Mouse (Mus musculus) myocyte (in vitro differentiated cells): Measurements from ENCODE around the gene Mfap2. TPM values are rescaled to one million over a fixed set of nuclear protein-coding genes. Genes with fewer than 3 reads are reported as not detected.

ENCODE experiments used
- H3K27me3 ChIP-seq: one replicate; pipeline ENCODE4 v1.6.1; 2011; ENCODE audit not compliant: control insufficient read depth, insufficient read depth, insufficient read length
- H3K36me3 ChIP-seq: one replicate; pipeline ENCODE4 v1.6.1; 2011; ENCODE audit not compliant: control insufficient read depth, insufficient read depth
- H3K4me2 ChIP-seq: one replicate; pipeline ENCODE4 v1.6.1; 2011; ENCODE audit warnings: low read depth, control low read depth
- H3K4me3 ChIP-seq: one replicate; pipeline ENCODE4 v1.5.1; 2011; ENCODE audit warnings: mild to moderate bottlenecking, control low read depth, moderate library complexity
- H3K79me2 ChIP-seq: one replicate; pipeline ENCODE4 v1.6.1; 2011; ENCODE audit not compliant: control insufficient read depth, insufficient read depth
- H3ac ChIP-seq: one replicate; pipeline ENCODE4 v1.6.1; 2011; ENCODE audit not compliant: control insufficient read depth, insufficient read length
- CEBPB ChIP-seq: IDR thresholded peaks from 2 replicates; pipeline ENCODE4 v1.6.1; 2011; ENCODE audit warnings: mild to moderate bottlenecking, moderate library complexity; ENCODE audit not compliant: poor library complexity, insufficient read depth, severe bottlenecking
- E2F4 ChIP-seq: IDR thresholded peaks from one replicate; pipeline ENCODE4 v1.6.1; 2011; ENCODE audit warnings: mild to moderate bottlenecking, control low read depth, moderate library complexity; ENCODE audit not compliant: insufficient read depth
- MAX ChIP-seq: IDR thresholded peaks from one replicate; pipeline ENCODE4 v1.6.1; 2011; ENCODE audit warnings: low read depth, mild to moderate bottlenecking, control low read depth
- MYOD1 ChIP-seq, 3 experiments: IDR thresholded peaks; one replicate each; pipeline ENCODE4 v1.6.1; 2011; ENCODE audit warnings: control low read depth in 2 of 3, low read depth in 2 of 3, mild to moderate bottlenecking in 2 of 3, moderate library complexity in 1 of 3; ENCODE audit not compliant: insufficient read length in 2 of 3, control insufficient read depth in 1 of 3
- MYOG ChIP-seq, 3 experiments: IDR thresholded peaks; one replicate each; pipeline ENCODE4 v1.6.1; 2011; ENCODE audit warnings: control low read depth in 2 of 3, low read depth in 2 of 3, mild to moderate bottlenecking in 2 of 3; ENCODE audit not compliant: insufficient read length in 2 of 3, control insufficient read depth in 1 of 3, insufficient read depth in 1 of 3
- POLR2A ChIP-seq: IDR thresholded peaks from one replicate; pipeline ENCODE4 v1.6.1; 2011; ENCODE audit warnings: low read depth, mild to moderate bottlenecking, control low read depth, moderate library complexity; ENCODE audit not compliant: insufficient read length
- POLR2AphosphoS2 ChIP-seq: IDR thresholded peaks from one replicate; pipeline ENCODE4 v1.6.1; 2011; ENCODE audit warnings: low read depth, control low read depth; ENCODE audit not compliant: insufficient read length
- REST ChIP-seq: IDR thresholded peaks from one replicate; pipeline ENCODE4 v1.6.1; 2011; ENCODE audit warnings: mild to moderate bottlenecking, control low read depth, moderate library complexity; ENCODE audit not compliant: insufficient read depth, insufficient read length
- SRF ChIP-seq: IDR thresholded peaks from one replicate; pipeline ENCODE4 v1.6.1; 2011; ENCODE audit warnings: low read depth; ENCODE audit not compliant: control insufficient read depth, insufficient read length
- TCF12 ChIP-seq: IDR thresholded peaks from one replicate; pipeline ENCODE4 v1.6.1; 2011; ENCODE audit warnings: mild to moderate bottlenecking, control low read depth; ENCODE audit not compliant: poor library complexity, insufficient read depth, severe bottlenecking
- TCF3 ChIP-seq: IDR thresholded peaks from one replicate; pipeline ENCODE4 v1.6.1; 2011; ENCODE audit warnings: low read depth, control low read depth; ENCODE audit not compliant: insufficient read length
- USF1 ChIP-seq: IDR thresholded peaks from one replicate; pipeline ENCODE4 v1.6.1; 2011; ENCODE audit warnings: low read depth, mild to moderate bottlenecking, control low read depth, moderate library complexity
- polyA plus RNA-seq: library from polyadenylated mRNA; unstranded; fragments of >200 nt; fragmentation: generic; extraction: Trizol; gene quantifications from one replicate; pipeline ENCODE4 v1.2.1, GENCODE M21; 2012; ENCODE audit warnings: missing spikeins

The Mfap2 gene
- polyA plus RNA-seq, 1 experiment = 0.53 TPM

DNA sequence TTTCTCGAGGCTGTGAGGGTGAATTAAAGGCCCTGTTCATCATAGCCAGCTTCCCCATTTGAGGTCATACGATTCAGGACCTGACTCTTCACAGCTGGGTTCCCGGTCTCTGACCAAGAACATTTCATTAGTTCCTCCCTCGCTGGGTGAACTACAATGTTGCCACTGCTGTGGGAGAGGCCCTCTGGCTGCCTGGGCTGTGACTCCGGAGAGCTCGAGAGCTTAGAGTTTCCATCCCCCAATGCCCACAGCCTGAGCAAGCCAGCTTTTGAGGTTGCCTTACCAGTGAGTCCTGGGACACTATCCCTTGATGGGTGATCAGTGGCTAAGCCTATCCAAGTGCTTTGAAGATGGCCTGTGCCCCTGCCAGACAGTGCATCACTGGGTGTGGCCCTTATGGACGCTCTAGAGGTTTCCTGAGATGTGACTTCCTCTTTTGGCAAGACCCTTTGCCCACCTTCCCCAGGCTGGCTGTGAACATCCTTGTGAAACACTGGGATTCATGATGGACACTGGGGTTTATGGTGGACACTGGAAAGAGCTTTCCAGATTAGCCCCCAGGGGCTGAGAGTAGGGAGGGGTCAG, 21.4 kb upstream of the Mfap2 start:
- no peak for TF ChIP-seq POLR2AphosphoS2
- no peak for TF ChIP-seq REST
- no peak for TF ChIP-seq TCF12
- TF ChIP-seq MYOD1 (IDR thresholded peaks at IDR 0.05; ENCODE audit: control insufficient read depth in 1 of 3, insufficient read length in 2 of 3, low read depth in 2 of 3) = no peak
- no peak for TF ChIP-seq CEBPB
- TF ChIP-seq SRF = no peak
- no peak for TF ChIP-seq MAX
- no peak for TF ChIP-seq POLR2A
- no peak for TF ChIP-seq USF1
- TF ChIP-seq MYOG (IDR thresholded peaks at IDR 0.05; ENCODE audit: control insufficient read depth in 1 of 3, insufficient read depth in 1 of 3, insufficient read length in 2 of 3, low read depth in 2 of 3) = no peak
- TF ChIP-seq TCF3 = no peak
- no peak for TF ChIP-seq E2F4
- Histone ChIP-seq H3K36me3 (no peaks in the 10 kb centered on the region), H3K79me2 (no peaks in the 10 kb centered on the region), H3K27me3 (peaks cover 8% of the 10 kb centered on the region), H3K4me2 (no peak overlapping the region), H3K4me3 (no peak overlapping the region), H3ac (no peak overlapping the region)

DNA sequence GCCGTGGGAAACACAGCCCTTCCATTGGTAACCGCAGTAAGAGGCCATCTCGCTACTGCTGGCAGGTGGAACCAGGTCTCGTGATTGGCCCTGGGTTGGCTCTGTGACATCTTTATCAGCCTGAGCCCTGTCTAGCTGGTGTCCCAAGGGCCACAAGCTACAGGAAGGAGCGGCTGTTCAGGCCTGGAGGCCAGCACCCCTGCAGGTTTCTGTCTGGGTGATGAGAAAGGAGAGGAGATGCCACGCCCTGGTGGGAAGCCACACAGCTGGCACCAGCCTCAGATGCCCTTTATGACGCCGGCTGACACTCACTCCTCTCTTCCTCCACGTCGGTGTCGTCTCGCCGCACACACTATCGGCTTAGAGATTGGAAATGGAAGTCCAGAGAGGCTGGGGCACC, 20.8 kb upstream of the Mfap2 start:
- Histone ChIP-seq H3K4me2 (no peak overlapping the region), H3ac (no peak overlapping the region), H3K79me2 (no peaks in the 10 kb centered on the region), H3K36me3 (no peaks in the 10 kb centered on the region), H3K4me3 (no peak overlapping the region), H3K27me3 (peaks cover 5% of the 10 kb centered on the region)
- TF ChIP-seq USF1 (no peak), MYOD1 (IDR thresholded peaks at IDR 0.05; ENCODE audit: control insufficient read depth in 1 of 3, insufficient read length in 2 of 3, low read depth in 2 of 3) (peak in 1 of 3 experiments; percentile 15)

DNA sequence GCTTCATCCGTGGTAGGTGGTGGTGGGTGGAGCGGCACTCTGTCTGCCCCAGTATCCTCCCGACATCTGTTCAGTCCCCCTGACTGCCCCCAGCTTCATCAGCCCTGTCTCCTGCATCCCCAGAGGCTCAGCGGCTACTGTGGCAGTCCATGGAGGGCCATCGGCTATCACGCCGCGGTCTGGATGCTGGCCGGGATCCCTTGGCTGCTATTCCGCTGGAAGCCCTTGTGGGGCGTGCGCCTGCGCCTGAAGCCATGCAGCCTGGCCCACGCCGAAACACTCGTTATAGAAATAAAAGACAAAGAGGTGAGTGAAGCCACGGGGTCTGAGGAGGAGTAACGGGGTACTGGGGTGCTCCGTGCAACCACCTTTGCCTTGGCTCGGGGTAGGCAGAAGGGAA, 18.0 kb upstream of the Mfap2 start:
- no peaks in the 10 kb centered on the region for H3K79me2 ChIP-seq
- H3K36me3 ChIP-seq = no peaks in the 10 kb centered on the region
- TF ChIP-seq USF1 (no peak), POLR2A (no peak), CEBPB (no peak), REST (no peak), MYOD1 (IDR thresholded peaks at IDR 0.05; ENCODE audit: control insufficient read depth in 1 of 3, insufficient read length in 2 of 3, low read depth in 2 of 3) (no peak), POLR2AphosphoS2 (no peak), TCF3 (no peak), E2F4 (no peak), MYOG (IDR thresholded peaks at IDR 0.05; ENCODE audit: control insufficient read depth in 1 of 3, insufficient read depth in 1 of 3, insufficient read length in 2 of 3, low read depth in 2 of 3) (no peak), MAX (no peak)
- H3ac ChIP-seq = no peak overlapping the region
- H3K4me3 ChIP-seq = no peak overlapping the region
- no peak overlapping the region for H3K4me2 ChIP-seq
- H3K27me3 ChIP-seq = no peaks in the 10 kb centered on the region

DNA sequence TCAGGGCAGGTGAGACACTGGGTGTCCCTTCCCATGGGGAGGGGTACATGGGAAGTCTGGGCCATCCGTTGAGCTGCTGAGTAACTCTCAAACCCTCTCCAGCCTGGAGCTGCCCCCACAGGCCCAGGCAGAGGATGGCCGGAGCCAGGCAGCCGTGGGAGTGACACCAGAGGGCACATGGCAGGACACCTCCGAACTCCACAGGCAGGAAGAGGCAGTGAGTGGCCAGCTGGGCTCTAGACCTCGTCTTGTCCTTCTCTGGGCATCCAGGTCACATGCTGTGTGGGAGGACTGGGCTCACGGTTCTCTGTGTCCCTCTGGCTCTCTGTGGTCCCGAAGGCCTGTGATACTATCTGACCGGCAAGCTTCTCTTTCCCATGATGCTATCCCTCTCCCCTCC, 16.4 kb upstream of the Mfap2 start:
- no peak overlapping the region for H3K4me2 ChIP-seq
- no peak overlapping the region for H3K4me3 ChIP-seq
- no peaks in the 10 kb centered on the region for H3K79me2 ChIP-seq
- no peak overlapping the region for H3ac ChIP-seq
- TF ChIP-seq TCF3 (no peak), TCF12 (no peak), MYOD1 (IDR thresholded peaks at IDR 0.05; ENCODE audit: control insufficient read depth in 1 of 3, insufficient read length in 2 of 3, low read depth in 2 of 3) (no peak), MAX (no peak)
- H3K36me3 ChIP-seq = no peaks in the 10 kb centered on the region
- no peaks in the 10 kb centered on the region for H3K27me3 ChIP-seq

DNA sequence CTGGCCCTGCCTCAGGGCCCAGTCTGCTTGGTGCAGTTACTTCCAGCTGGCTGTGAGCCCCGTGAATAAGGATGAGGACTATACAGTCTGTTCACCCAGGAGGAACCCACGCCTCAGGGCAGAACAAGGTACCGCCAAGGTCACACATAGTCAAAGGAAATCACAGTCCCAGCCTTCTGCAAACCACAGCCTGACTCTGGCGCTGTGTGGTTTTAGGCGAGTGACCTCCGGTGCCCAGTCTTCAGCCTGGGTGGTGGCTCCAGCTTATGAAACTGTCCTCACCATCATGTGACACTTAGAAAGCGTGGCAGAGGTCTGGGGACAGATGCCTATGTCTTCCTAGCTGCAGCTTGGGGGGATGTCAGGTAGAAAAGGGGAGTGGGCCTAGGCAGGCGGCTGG, 14.4 kb upstream of the Mfap2 start:
- H3K79me2 ChIP-seq = no peaks in the 10 kb centered on the region
- H3K4me3 ChIP-seq = no peak overlapping the region
- H3K27me3 ChIP-seq = no peaks in the 10 kb centered on the region
- H3ac ChIP-seq = no peak overlapping the region
- H3K36me3 ChIP-seq = no peaks in the 10 kb centered on the region
- H3K4me2 ChIP-seq = no peak overlapping the region
- no peak for TF ChIP-seq POLR2AphosphoS2
- no peak for TF ChIP-seq USF1
- TF ChIP-seq CEBPB = no peak
- no peak for TF ChIP-seq MYOD1 (IDR thresholded peaks at IDR 0.05; ENCODE audit: control insufficient read depth in 1 of 3, insufficient read length in 2 of 3, low read depth in 2 of 3)
- TF ChIP-seq TCF12 = no peak
- no peak for TF ChIP-seq TCF3
- TF ChIP-seq POLR2A = no peak
- no peak for TF ChIP-seq MAX
- TF ChIP-seq E2F4 = no peak
- TF ChIP-seq SRF = no peak
- TF ChIP-seq REST = no peak
- TF ChIP-seq MYOG (IDR thresholded peaks at IDR 0.05; ENCODE audit: control insufficient read depth in 1 of 3, insufficient read depth in 1 of 3, insufficient read length in 2 of 3, low read depth in 2 of 3) = no peak
